Mouse (Mus musculus): ENCODE measurements at regions not wholly inside any gene's neighbourhood (a gene's known extent, or its start where the extent isn't known, plus 50 kb on each side); places are given as distances from the start of the nearest gene placed in this dataset.

GRCm38 (mm10) chr12:6211266-6211665 lies 835.8 kb upstream of the Klhl29 start:
- Histone ChIP-seq H3K27ac (ENCODE audit: low read depth, low read length) (no peak overlapping the region), H3K27me3 (ENCODE audit: control insufficient read depth, insufficient read depth, low read length) (no peaks in the 10 kb centered on the region), H3K9me3 (ENCODE audit: control insufficient read depth, low read length) (no peaks in the 10 kb centered on the region), H3K36me3 (ENCODE audit: control insufficient read depth, insufficient read depth, low read length) (no peaks in the 10 kb centered on the region), H3K4me3 (ENCODE audit: low read depth, low read length) (no peak overlapping the region), H3K4me2 (ENCODE audit: low read depth) (no peak overlapping the region), H3K9ac (ENCODE audit: low read length) (no peak overlapping the region), H3K4me1 (ENCODE audit: control insufficient read depth, insufficient read depth, low read length) (no peaks in the 10 kb centered on the region)
- WGBS = 70% methylated on average over 1 of the region's 1 CpGs
- ATAC-seq (ENCODE audit: insufficient read depth, low FRiP score, low TSS enrichment) = no peak
- DNase-seq (ENCODE audit: low spot score) = no peak

GRCm38 (mm10) chr12:6189232-6189631 lies 813.8 kb upstream of the Klhl29 start:
- 73% methylated on average over 3 of the region's 3 CpGs for WGBS
- no peak overlapping the region for H3K4me2 ChIP-seq (ENCODE audit: low read depth)
- no peak overlapping the region for H3K27ac ChIP-seq (ENCODE audit: low read depth, low read length)
- H3K4me3 ChIP-seq (ENCODE audit: low read depth, low read length) = no peak overlapping the region
- ATAC-seq (ENCODE audit: insufficient read depth, low FRiP score, low TSS enrichment) = no peak
- no peaks in the 10 kb centered on the region for H3K36me3 ChIP-seq (ENCODE audit: control insufficient read depth, insufficient read depth, low read length)
- no peaks in the 10 kb centered on the region for H3K9me3 ChIP-seq (ENCODE audit: control insufficient read depth, low read length)
- no peak for DNase-seq (ENCODE audit: low spot score)
- H3K27me3 ChIP-seq (ENCODE audit: control insufficient read depth, insufficient read depth, low read length) = no peaks in the 10 kb centered on the region
- no peak overlapping the region for H3K9ac ChIP-seq (ENCODE audit: low read length)
- H3K4me1 ChIP-seq (ENCODE audit: control insufficient read depth, insufficient read depth, low read length) = no peaks in the 10 kb centered on the region

- Histone ChIP-seq H3K4me3 (ENCODE audit: low read depth, low read length) (no peak overlapping the region), H3K9me3 (ENCODE audit: control insufficient read depth, low read length) (no peaks in the 10 kb centered on the region), H3K27me3 (ENCODE audit: control insufficient read depth, insufficient read depth, low read length) (no peaks in the 10 kb centered on the region), H3K27ac (ENCODE audit: low read depth, low read length) (no peak overlapping the region), H3K36me3 (ENCODE audit: control insufficient read depth, insufficient read depth, low read length) (no peaks in the 10 kb centered on the region), H3K4me1 (ENCODE audit: control insufficient read depth, insufficient read depth, low read length) (no peaks in the 10 kb centered on the region), H3K9ac (ENCODE audit: low read length) (no peak overlapping the region), H3K4me2 (ENCODE audit: low read depth) (no peak overlapping the region)
- DNase-seq (ENCODE audit: low spot score) (no peak), ATAC-seq (ENCODE audit: insufficient read depth, low FRiP score, low TSS enrichment) (no peak)
These were observed 793.3 kb upstream of the Klhl29 start for GRCm38 (mm10) chr12:6168795-6169194.

- H3K4me2 ChIP-seq (ENCODE audit: low read depth) = no peak overlapping the region
- H3K27me3 ChIP-seq (ENCODE audit: control insufficient read depth, insufficient read depth, low read length) = no peaks in the 10 kb centered on the region
- H3K36me3 ChIP-seq (ENCODE audit: control insufficient read depth, insufficient read depth, low read length) = no peaks in the 10 kb centered on the region
- no peak overlapping the region for H3K27ac ChIP-seq (ENCODE audit: low read depth, low read length)
- H3K9ac ChIP-seq (ENCODE audit: low read length) = no peak overlapping the region
- H3K4me3 ChIP-seq (ENCODE audit: low read depth, low read length) = no peak overlapping the region
- H3K4me1 ChIP-seq (ENCODE audit: control insufficient read depth, insufficient read depth, low read length) = no peaks in the 10 kb centered on the region
- no peaks in the 10 kb centered on the region for H3K9me3 ChIP-seq (ENCODE audit: control insufficient read depth, low read length)
- no peak for ATAC-seq (ENCODE audit: insufficient read depth, low FRiP score, low TSS enrichment)
- DNase-seq (ENCODE audit: low spot score) = no peak
- WGBS = 81% methylated on average over 2 of the region's 2 CpGs
These were observed 778.8 kb upstream of the Klhl29 start for GRCm38 (mm10) chr12:6154287-6154686.

- 85% methylated on average over 3 of the region's 3 CpGs for WGBS
- no peaks in the 10 kb centered on the region for H3K4me1 ChIP-seq (ENCODE audit: control insufficient read depth, insufficient read depth, low read length)
- H3K4me3 ChIP-seq (ENCODE audit: low read depth, low read length) = no peak overlapping the region
- no peak overlapping the region for H3K9ac ChIP-seq (ENCODE audit: low read length)
- H3K27ac ChIP-seq (ENCODE audit: low read depth, low read length) = no peak overlapping the region
- H3K4me2 ChIP-seq (ENCODE audit: low read depth) = no peak overlapping the region
- H3K9me3 ChIP-seq (ENCODE audit: control insufficient read depth, low read length) = no peaks in the 10 kb centered on the region
- ATAC-seq (ENCODE audit: insufficient read depth, low FRiP score, low TSS enrichment) (no peak), DNase-seq (ENCODE audit: low spot score) (no peak)
- H3K27me3 ChIP-seq (ENCODE audit: control insufficient read depth, insufficient read depth, low read length) = no peaks in the 10 kb centered on the region
- no peaks in the 10 kb centered on the region for H3K36me3 ChIP-seq (ENCODE audit: control insufficient read depth, insufficient read depth, low read length)
These were observed 776.0 kb upstream of the Klhl29 start for GRCm38 (mm10) chr12:6151476-6151875.

DNA sequence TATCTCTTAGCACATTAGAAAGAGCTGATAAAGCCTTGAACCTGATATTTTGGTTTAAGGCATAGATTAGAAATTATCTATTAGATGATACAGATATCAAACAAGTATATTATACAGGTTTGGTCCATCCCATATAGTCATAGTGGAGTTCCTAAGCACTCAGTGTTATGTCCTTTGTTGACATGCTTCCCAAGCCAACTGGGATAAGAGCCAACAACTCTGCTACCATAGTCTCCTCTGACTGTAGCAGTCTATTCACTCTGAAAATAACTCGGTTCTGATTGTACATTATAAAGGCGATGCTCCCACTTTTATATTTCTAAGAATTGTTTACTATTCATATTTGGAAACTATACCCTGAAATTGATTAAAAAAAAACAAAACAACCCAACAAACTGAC lies 757.0 kb upstream of the Klhl29 start:
- 92% methylated on average over 2 of the region's 2 CpGs for WGBS
- Histone ChIP-seq H3K27me3 (ENCODE audit: control insufficient read depth, insufficient read depth, low read length) (no peaks in the 10 kb centered on the region), H3K27ac (ENCODE audit: low read depth, low read length) (no peak overlapping the region), H3K9ac (ENCODE audit: low read length) (no peak overlapping the region), H3K9me3 (ENCODE audit: control insufficient read depth, low read length) (no peaks in the 10 kb centered on the region), H3K36me3 (ENCODE audit: control insufficient read depth, insufficient read depth, low read length) (no peaks in the 10 kb centered on the region), H3K4me2 (ENCODE audit: low read depth) (no peak overlapping the region), H3K4me3 (ENCODE audit: low read depth, low read length) (no peak overlapping the region), H3K4me1 (ENCODE audit: control insufficient read depth, insufficient read depth, low read length) (no peaks in the 10 kb centered on the region)
- DNase-seq (ENCODE audit: low spot score) = no peak
- no peak for ATAC-seq (ENCODE audit: insufficient read depth, low FRiP score, low TSS enrichment)

DNA sequence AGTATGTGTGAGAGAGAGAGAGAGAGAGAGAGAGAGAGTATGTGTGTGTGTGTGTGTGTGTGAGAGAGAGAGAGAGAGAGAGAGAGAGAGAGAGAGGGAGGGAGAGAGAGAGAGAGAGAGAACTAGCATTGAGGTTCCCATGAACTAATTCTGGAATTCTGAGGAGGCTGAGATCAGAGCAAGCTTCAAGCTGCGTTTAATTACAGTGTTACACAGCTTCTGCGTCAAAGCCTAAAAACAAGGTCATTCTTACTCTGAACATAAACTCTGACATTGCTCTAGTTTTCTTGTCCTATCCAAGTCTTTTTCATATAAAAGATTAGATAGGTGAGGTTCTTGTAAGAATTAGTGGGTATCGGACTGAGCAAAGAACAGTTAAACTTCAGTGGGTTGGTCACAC lies 744.1 kb upstream of the Klhl29 start:
- Histone ChIP-seq H3K4me3 (ENCODE audit: low read depth, low read length) (no peak overlapping the region), H3K9ac (ENCODE audit: low read length) (no peak overlapping the region), H3K4me1 (ENCODE audit: control insufficient read depth, insufficient read depth, low read length) (no peaks in the 10 kb centered on the region), H3K27me3 (ENCODE audit: control insufficient read depth, insufficient read depth, low read length) (no peaks in the 10 kb centered on the region), H3K4me2 (ENCODE audit: low read depth) (no peak overlapping the region), H3K9me3 (ENCODE audit: control insufficient read depth, low read length) (no peaks in the 10 kb centered on the region), H3K36me3 (ENCODE audit: control insufficient read depth, insufficient read depth, low read length) (no peaks in the 10 kb centered on the region), H3K27ac (ENCODE audit: low read depth, low read length) (no peak overlapping the region)
- ATAC-seq (ENCODE audit: insufficient read depth, low FRiP score, low TSS enrichment) = no peak
- no peak for DNase-seq (ENCODE audit: low spot score)
- 95% methylated on average over 3 of the region's 3 CpGs for WGBS

DNA sequence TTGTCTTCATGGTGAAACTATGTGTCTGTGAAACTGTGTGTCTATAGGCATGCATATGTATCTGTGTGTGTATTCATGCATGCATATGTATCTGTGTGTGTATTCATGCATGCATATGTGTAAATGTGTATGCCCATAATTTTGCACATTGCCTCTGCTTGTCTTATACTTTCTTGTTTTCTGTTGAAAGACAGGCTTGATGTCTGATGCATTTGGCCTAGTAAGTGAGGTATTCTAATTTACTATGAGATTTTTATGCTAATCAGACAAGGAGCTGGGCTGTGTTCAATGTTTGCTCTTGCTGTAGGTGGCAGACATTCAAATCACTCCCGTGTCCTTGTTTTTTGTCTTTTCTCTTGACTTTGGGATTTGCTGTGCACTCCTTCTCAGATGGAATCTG lies 739.8 kb upstream of the Klhl29 start:
- no peaks in the 10 kb centered on the region for H3K36me3 ChIP-seq (ENCODE audit: control insufficient read depth, insufficient read depth, low read length)
- H3K27me3 ChIP-seq (ENCODE audit: control insufficient read depth, insufficient read depth, low read length) = no peaks in the 10 kb centered on the region
- no peak overlapping the region for H3K9ac ChIP-seq (ENCODE audit: low read length)
- H3K9me3 ChIP-seq (ENCODE audit: control insufficient read depth, low read length) = no peaks in the 10 kb centered on the region
- no peak overlapping the region for H3K27ac ChIP-seq (ENCODE audit: low read depth, low read length)
- H3K4me2 ChIP-seq (ENCODE audit: low read depth) = no peak overlapping the region
- no peaks in the 10 kb centered on the region for H3K4me1 ChIP-seq (ENCODE audit: control insufficient read depth, insufficient read depth, low read length)
- H3K4me3 ChIP-seq (ENCODE audit: low read depth, low read length) = no peak overlapping the region
- ATAC-seq (ENCODE audit: insufficient read depth, low FRiP score, low TSS enrichment) (no peak), DNase-seq (ENCODE audit: low spot score) (no peak)
- 86% methylated on average over 1 of the region's 1 CpGs for WGBS

- Histone ChIP-seq H3K27me3 (ENCODE audit: control insufficient read depth, insufficient read depth, low read length) (no peaks in the 10 kb centered on the region), H3K4me1 (ENCODE audit: control insufficient read depth, insufficient read depth, low read length) (no peaks in the 10 kb centered on the region), H3K9ac (ENCODE audit: low read length) (no peak overlapping the region), H3K4me2 (ENCODE audit: low read depth) (no peak overlapping the region), H3K4me3 (ENCODE audit: low read depth, low read length) (no peak overlapping the region), H3K36me3 (ENCODE audit: control insufficient read depth, insufficient read depth, low read length) (no peaks in the 10 kb centered on the region), H3K27ac (ENCODE audit: low read depth, low read length) (no peak overlapping the region), H3K9me3 (ENCODE audit: control insufficient read depth, low read length) (no peaks in the 10 kb centered on the region)
- DNase-seq (ENCODE audit: low spot score) (no peak), ATAC-seq (ENCODE audit: insufficient read depth, low FRiP score, low TSS enrichment) (no peak)
- 79% methylated on average over 1 of the region's 1 CpGs for WGBS
These were observed 721.8 kb upstream of the Klhl29 start for GRCm38 (mm10) chr12:6097295-6097694.

Measured in neural tube, embryonic 11.5 days (tissue).